Mouse (Mus musculus): ENCODE data around the gene Hectd4. TPM values are rescaled to one million over a fixed set of nuclear protein-coding genes. Genes with fewer than 3 reads are reported as not detected.

Gene Hectd4
- total RNA-seq, 2 experiments from 2014 or later: 180 to 193 TPM

DNA sequence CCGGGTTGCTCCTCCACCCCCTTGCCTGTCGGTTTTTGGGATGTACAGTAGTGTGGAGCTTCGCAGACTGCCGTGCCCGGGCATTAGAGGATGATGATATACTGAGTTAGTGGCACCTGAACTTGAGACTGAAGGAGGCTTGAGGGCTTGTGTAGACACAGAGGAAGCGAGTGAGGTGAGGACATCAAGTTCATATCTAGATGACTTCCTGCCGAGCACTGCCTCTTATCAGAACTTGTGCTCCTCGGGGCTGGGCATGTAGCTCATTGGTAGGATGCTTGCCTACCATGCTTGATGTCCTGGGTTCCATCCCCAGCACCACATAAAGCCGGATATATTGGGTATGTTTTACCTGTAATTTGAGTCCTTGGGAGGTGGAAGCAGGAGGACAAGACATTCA, 10.8 kb downstream of the Hectd4 start:
- no peak for DNase-seq (ENCODE audit: low spot score in 2 of 2)

DNA sequence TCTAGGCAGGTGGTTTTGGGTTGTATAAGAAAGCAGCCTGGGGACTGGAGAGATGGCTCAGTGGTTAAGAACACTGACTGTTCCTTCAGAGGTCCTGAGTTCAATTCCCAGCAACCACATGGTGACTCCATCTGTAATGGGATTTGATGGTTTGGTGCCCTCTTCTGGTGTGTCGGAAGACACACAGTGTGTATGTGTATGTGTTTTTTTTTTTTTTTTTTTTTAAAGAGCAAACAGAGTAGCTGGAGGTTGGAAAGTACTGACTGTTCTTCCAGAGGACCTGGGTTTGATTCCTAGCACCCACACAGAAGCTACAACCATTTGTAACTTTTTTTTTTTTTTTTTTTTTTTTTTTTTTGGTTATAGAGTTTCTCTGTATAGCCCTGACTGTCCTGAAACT, 12.8 kb downstream of the Hectd4 start:
- DNase-seq (ENCODE audit: low spot score in 2 of 2): no peak

DNA sequence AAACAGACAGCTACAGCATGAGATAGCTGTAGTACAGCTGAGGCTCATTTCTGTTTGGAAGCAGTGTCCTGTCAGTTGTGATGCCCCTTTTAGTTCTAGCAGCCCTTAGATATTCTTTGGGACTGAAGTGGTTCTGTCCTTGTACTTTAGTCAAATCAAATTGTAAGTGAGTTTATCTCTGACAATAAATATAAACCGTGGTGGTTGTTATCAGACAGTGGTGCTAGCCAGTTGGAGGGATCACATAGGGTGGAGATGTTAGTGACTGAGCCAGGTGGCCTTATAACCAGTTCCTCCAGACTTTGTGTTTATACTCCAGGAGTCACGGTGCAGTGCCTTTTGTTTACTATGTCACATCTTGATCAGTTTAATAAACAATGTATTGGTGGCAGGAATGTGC, 13.7 kb downstream of the Hectd4 start:
- no peak for DNase-seq (ENCODE audit: low spot score in 2 of 2)

- peak in 1 of 2 experiments; percentile 57 for DNase-seq (ENCODE audit: low spot score in 2 of 2)
Observed at GRCm38 (mm10) chr5:121236171-121236570, 16.2 kb downstream of the Hectd4 start.

- DNase-seq (ENCODE audit: low spot score in 2 of 2): no peak
Observed at GRCm38 (mm10) chr5:121238208-121238607, 18.2 kb downstream of the Hectd4 start.

DNA sequence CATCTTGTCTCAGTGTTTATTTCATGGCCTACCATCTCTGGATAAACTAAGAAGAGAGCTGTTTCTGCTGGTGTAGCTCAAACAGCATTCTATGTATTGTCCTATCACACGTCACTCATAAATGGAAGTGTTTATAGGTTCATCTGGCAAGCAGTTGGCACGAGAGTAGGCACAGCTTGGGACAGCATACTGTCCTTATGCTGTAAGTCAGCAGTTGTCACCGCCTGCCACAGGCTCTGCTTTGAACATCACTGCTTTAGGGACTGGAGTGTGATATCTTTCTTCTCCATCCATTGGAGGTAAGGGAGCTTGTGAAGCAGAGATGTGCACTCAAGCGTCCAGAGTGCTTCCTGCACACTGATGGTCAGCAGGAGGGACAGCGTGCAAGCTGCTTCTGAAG, 19.8 kb downstream of the Hectd4 start:
- peak; percentile 45 to 74 for DNase-seq (ENCODE audit: low spot score in 2 of 2)

- no peak for DNase-seq (ENCODE audit: low spot score in 2 of 2)
Observed at GRCm38 (mm10) chr5:121241182-121241581, 21.2 kb downstream of the Hectd4 start.

DNA sequence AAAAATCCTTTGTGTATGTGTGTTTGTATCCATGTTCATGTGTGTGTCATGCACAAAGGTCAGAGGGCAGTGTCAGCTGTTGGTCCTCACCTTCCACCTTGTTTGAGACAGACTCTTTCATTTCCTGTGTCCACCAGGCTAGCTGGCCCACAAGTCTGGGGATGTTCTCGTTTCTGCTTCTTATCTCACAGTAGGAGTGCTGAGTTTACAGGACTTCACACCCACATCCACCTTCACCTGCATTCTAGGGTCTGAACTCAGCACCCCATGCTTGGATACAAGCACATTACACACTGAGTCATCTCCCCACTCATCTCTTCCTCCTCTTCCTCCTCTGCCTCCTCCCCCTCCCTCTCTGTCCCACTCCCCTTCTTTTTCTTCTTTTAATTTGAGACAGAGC, 22.2 kb downstream of the Hectd4 start:
- no peak for DNase-seq (ENCODE audit: low spot score in 2 of 2)

- no peak for DNase-seq (ENCODE audit: low spot score in 2 of 2)
Observed at GRCm38 (mm10) chr5:121242701-121243100, 22.7 kb downstream of the Hectd4 start.

GRCm38 (mm10) chr5:121243676-121244364, 23.8 kb downstream of the Hectd4 start:
- no peak for DNase-seq (ENCODE audit: low spot score in 2 of 2)

DNA sequence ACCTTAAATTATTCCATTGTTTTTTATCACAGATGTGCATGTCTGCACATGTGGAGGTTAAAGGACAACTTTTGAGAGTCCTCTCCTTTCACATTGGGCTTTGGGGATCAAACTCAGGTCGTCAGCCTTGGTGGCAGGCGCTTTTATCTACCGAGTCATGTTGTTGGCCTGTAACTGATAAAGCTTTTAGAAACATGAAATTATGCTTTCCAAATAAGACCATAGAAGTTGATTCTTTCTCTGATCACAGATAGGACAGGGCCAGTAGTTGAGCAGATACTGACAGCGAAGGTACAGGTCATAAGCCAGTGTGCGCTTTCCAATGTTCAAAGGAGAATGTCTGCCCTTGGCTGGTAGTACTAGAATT, 24.3 kb downstream of the Hectd4 start:
- no peak for DNase-seq (ENCODE audit: low spot score in 2 of 2)

GRCm38 (mm10) chr5:121245201-121245600, 25.2 kb downstream of the Hectd4 start:
- no peak for DNase-seq (ENCODE audit: low spot score in 2 of 2)

GRCm38 (mm10) chr5:121248766-121249394, 28.9 kb downstream of the Hectd4 start:
- no peak for DNase-seq (ENCODE audit: low spot score in 2 of 2)

DNA sequence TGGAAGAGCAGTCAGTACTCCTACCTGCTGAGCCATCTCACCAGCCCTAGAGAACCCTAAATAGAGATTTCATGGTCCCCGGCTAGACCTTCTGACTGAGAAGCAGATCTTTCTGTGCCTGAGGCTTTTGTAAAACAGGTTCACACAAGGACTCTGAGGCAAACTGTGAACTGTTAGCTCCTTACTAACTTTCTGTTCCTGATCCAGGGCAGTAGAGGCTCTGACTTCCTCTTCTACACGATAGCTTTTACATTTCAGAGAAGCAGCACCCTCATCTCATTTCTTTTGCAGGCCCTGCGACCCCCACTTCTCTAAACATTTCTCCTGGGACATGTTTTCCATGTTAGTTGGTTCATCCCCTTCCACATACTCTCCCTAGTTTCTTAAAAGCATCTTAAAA, 29.7 kb downstream of the Hectd4 start:
- no peak for DNase-seq (ENCODE audit: low spot score in 2 of 2)

DNA sequence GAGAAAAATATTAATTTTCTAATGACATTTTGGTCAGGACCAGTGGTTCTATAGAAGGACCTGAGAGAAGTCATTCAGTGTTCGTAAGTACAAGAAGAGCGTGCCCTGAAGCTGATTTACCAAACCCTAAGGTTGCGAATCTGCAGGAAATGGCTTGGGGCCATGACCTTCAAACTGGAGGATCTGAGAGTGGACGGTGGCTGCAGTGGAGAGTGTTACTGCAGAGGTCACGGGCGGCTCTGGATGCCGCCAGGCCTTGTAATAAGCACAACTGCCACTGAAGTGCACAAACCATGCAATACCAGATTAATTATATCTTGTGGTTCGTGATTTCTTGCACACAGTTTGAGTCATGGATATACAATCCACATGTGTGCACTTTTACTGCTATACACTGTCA, 31.8 kb downstream of the Hectd4 start:
- no peak for DNase-seq (ENCODE audit: low spot score in 2 of 2)

GRCm38 (mm10) chr5:121253816-121254497, 33.9 kb downstream of the Hectd4 start:
- no peak for DNase-seq (ENCODE audit: low spot score in 2 of 2)

DNA sequence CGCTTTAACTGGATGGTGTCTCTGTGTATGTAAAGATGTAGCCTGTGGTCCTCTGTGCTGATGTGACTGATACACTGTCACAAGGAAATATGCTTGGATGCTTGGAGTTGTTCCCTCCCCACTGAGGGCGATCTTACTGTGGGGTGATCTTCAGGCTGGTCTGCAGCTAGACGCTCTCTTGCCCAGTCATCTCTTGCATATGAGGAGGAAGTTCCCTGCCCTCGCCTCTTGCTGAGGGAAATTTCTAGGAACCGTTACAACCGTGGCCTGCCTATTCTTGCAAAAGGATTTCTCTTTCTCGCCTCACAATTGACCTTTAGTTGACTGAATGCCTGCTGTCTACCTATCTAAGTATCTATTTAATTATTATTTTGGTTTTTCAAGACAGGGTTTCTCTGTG, 35.0 kb downstream of the Hectd4 start:
- no peak for DNase-seq (ENCODE audit: low spot score in 2 of 2)

DNA sequence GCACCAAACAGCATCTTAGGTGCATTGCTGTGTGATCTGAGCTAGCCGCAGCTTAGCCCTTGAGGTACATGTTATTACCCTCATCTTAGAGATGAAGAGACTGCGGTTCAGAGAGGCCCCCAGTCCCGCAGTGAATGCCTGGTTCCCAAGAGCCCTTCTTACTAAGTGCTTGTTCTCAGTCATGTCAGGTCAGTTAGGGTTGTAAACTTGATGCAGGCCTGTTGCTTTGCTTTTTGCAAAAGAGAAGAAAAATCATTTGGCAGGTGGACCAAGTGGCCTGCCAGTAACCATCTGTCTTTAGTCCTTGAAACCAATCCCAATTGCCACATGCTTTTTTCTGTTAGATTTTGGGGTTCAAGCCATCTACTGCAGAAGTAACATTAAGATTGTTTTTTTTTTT, 41.8 kb downstream of the Hectd4 start:
- no peak for DNase-seq (ENCODE audit: low spot score in 2 of 2)

- no peak for DNase-seq (ENCODE audit: low spot score in 2 of 2)
Observed at GRCm38 (mm10) chr5:121262415-121262814, 42.4 kb downstream of the Hectd4 start.

DNA sequence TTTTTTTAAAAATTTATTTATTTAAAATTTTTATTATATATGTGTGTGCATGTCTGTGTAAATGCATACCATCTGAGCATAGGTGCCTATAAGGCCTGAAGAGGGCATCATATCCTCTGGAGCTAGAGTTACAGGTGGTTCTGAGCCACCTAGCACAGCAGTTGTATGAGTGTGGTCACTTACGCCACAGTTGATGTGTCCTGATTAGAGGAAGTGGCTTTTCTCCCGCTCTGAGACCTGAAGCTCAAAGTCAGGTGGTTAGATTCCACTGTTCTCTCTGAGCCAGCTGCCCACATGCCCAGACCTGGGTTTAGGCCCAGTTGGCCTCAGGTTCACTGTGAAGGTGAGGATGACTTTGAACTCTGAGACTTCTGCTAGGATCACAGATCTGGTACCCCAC, 44.6 kb downstream of the Hectd4 start:
- no peak for DNase-seq (ENCODE audit: low spot score in 2 of 2)

GRCm38 (mm10) chr5:121266741-121267382, 46.8 kb downstream of the Hectd4 start:
- DNase-seq (ENCODE audit: low spot score in 2 of 2): peak in 1 of 2 experiments; percentile 63

DNA sequence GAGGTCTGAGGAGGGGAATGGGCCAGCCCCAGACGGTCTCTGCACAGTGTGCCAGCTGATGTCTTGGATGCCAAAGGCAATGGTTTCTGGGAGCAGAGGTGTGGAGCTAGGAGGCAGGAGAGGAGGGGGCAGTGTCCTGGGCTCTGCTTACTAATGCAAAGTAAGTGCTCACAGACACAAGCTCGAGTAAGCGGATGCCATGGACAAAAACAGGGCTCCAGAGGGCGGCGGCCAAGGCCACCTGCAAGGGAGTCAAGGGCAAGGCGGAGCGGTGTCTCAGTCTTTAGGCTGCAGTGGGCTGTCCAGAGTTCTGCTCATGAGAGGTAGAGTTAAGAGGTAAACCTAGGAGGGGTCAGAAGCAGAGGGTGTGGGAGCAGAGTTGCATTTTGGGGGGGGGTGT, 51.0 kb downstream of the Hectd4 start:
- DNase-seq (ENCODE audit: low spot score in 2 of 2): no peak
